Mouse (Mus musculus): Measurements from ENCODE around the gene Insl3. TPM values are rescaled to one million over a fixed set of nuclear protein-coding genes. Genes with fewer than 3 reads are reported as not detected.

Insl3 gene
- polyA plus RNA-seq, 1 experiment from 2014 or later, result 2.4 TPM

DNA sequence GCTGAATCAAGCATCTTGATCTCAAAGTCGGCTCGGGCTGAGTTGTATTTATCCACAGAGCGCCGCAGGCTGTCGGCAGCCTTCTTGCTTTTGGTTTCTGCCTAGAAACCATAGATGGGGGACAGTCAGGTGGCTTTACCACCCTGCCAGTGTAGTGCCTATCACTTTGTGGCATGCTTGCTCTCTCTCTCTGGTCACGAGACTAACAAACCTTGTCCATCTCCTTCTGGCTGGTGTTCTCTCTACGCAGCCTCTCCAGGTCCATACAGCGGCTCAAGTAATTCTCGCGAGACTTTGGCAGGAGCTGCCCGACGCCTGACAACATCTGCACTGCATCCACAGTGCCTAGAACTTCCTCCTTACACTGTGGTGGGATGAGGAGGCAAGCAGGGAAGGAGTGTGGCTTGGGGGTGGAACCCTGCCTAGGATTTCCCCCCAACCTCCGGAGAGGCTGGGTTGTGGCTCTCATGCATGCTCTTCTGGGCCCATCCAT lies 27.6 kb downstream of the Insl3 start:
- Histone ChIP-seq H3K9me3 (ENCODE audit: control insufficient read depth, low read length) (no peaks in the 10 kb centered on the region), H3K36me3 (ENCODE audit: control insufficient read depth, insufficient read depth, low read length) (no peaks in the 10 kb centered on the region)
- 83% methylated on average over 13 of the region's 13 CpGs for WGBS

DNA sequence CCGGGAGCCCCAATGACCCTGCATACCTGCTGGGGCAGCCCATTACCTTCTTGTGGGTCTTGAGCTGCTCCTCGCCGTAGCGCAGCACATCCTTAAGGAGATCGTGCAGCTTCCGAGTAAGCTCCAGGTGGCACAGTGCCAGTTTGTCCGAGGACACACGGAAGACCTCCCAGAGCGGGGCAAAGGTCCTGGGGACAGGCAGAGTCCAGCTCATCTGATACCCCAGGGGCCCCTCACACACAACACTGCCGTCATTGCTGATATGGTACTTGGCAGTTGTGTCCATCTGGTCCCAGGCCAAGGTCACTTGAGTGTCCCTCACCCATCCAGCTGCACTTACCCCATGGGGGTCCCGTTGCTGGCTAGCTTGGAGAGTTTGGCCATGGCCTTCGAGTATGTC lies 28.1 kb downstream of the Insl3 start:
- H3K27me3 ChIP-seq (replicated peaks; ENCODE audit: control insufficient read depth, insufficient read depth, low read length), result no peaks in the 10 kb centered on the region
- H3K9me3 ChIP-seq (ENCODE audit: control insufficient read depth, low read length), result no peaks in the 10 kb centered on the region
- ATAC-seq, result no peak
- H3K4me1 ChIP-seq (ENCODE audit: control insufficient read depth, insufficient read depth, low read length), result no peaks in the 10 kb centered on the region
- whole genome bisulfite sequencing, result 75% methylated on average over 12 of the region's 12 CpGs
- H3K27ac ChIP-seq (ENCODE audit: low read length), result no peak overlapping the region
- no peak overlapping the region for H3K9ac ChIP-seq (ENCODE audit: low read depth, low read length)
- no peak overlapping the region for H3K4me3 ChIP-seq (ENCODE audit: low read length)
- H3K4me2 ChIP-seq (ENCODE audit: low read depth, low read length), result no peak overlapping the region
- no peaks in the 10 kb centered on the region for H3K36me3 ChIP-seq (ENCODE audit: control insufficient read depth, insufficient read depth, low read length)

More for the DNA sequence above, 27.6 kb downstream of the Insl3 start:
- H3K4me3 ChIP-seq (ENCODE audit: low read length), result no peak overlapping the region
- ATAC-seq, result no peak
- H3K9ac ChIP-seq (ENCODE audit: low read depth, low read length), result no peak overlapping the region
- H3K4me1 ChIP-seq (ENCODE audit: control insufficient read depth, insufficient read depth, low read length), result no peaks in the 10 kb centered on the region
- H3K4me2 ChIP-seq (ENCODE audit: low read depth, low read length), result no peak overlapping the region
- no peaks in the 10 kb centered on the region for H3K27me3 ChIP-seq (replicated peaks; ENCODE audit: control insufficient read depth, insufficient read depth, low read length)
- H3K27ac ChIP-seq (ENCODE audit: low read length), result no peak overlapping the region

DNA sequence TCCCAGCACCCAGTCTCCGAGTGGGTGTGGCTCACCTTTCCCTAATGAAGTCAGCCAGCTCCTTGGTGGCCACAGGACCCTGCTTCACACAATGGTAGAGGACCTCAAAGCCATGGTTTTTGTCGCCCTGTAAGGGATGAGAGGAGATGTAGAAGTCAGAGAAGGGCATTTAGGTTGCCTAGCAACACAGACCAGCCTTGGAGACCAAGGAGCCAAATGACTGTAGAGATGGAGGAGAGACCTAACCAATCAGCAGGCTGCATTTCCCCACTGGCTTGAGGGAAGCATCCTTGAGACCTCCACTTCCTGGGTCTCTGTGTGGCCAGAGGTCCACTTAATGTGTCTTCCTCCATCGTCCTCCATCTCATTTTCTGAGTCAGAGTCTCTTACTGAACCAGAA lies 29.2 kb downstream of the Insl3 start:
- no peak for ATAC-seq

DNA sequence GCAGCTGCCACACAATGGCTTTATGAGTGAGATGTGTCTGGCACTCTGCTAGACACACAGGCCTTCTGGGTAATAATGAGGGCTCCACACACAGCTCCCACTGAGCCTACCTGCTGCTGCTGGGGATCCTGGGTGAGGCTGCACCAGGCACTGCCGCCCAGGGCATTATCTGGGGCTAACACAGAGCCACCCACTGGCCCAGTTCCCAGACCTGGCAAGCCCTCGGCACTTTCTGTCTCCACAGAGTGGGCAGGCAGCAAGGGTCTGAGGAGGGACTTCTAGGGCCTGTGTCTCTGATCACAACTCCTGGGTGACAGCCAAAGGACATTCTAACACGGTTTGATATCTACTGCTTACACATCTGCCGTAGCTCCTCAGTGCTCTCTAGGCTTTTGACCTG lies 30.2 kb downstream of the Insl3 start:
- Histone ChIP-seq H3K9ac (ENCODE audit: low read depth, low read length) (no peak overlapping the region), H3K4me1 (ENCODE audit: control insufficient read depth, insufficient read depth, low read length) (no peaks in the 10 kb centered on the region), H3K4me2 (ENCODE audit: low read depth, low read length) (no peak overlapping the region), H3K4me3 (ENCODE audit: low read length) (no peak overlapping the region), H3K27ac (ENCODE audit: low read length) (no peak overlapping the region), H3K27me3 (replicated peaks; ENCODE audit: control insufficient read depth, insufficient read depth, low read length) (no peaks in the 10 kb centered on the region), H3K36me3 (ENCODE audit: control insufficient read depth, insufficient read depth, low read length) (no peaks in the 10 kb centered on the region), H3K9me3 (ENCODE audit: control insufficient read depth, low read length) (no peaks in the 10 kb centered on the region)
- no peak for ATAC-seq
- WGBS, result 67% methylated on average over 4 of the region's 4 CpGs

More for the DNA sequence above, 29.2 kb downstream of the Insl3 start:
- Histone ChIP-seq H3K4me3 (ENCODE audit: low read length) (no peak overlapping the region), H3K36me3 (ENCODE audit: control insufficient read depth, insufficient read depth, low read length) (no peaks in the 10 kb centered on the region), H3K27ac (ENCODE audit: low read length) (no peak overlapping the region), H3K4me2 (ENCODE audit: low read depth, low read length) (no peak overlapping the region), H3K27me3 (replicated peaks; ENCODE audit: control insufficient read depth, insufficient read depth, low read length) (no peaks in the 10 kb centered on the region), H3K9ac (ENCODE audit: low read depth, low read length) (no peak overlapping the region), H3K4me1 (ENCODE audit: control insufficient read depth, insufficient read depth, low read length) (no peaks in the 10 kb centered on the region), H3K9me3 (ENCODE audit: control insufficient read depth, low read length) (no peaks in the 10 kb centered on the region)
- 40% methylated on average over 3 of the region's 3 CpGs for WGBS

DNA sequence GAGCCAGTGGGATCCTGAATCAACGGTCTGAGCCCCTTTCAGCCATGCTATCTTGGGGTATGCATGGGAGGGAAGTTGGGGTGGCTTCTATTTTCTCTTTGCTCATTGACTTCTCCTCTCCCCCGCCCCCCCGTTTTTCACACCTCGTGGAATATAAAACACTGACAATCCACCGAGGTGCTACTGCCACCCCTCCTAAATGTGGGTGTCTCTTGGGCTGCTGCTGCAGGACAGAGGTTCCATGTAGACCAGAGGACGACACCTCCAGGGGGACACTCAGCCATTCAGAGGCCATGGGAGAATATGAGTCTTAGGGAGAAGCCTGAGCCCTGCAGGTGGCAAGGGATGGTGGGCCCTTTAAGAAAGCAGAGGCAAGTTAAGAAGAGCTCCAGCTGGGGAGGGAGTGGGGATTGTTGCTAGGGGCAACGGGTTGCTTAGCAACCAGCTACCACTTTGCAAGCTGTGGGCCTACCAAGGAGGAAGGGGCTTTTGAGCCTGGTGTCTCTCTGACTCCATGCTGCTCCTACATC lies 31.0 kb downstream of the Insl3 start:
- no peaks in the 10 kb centered on the region for H3K27me3 ChIP-seq (replicated peaks; ENCODE audit: control insufficient read depth, insufficient read depth, low read length)
- H3K27ac ChIP-seq (ENCODE audit: low read length), result no peak overlapping the region
- H3K4me3 ChIP-seq (ENCODE audit: low read length), result no peak overlapping the region
- no peak overlapping the region for H3K9ac ChIP-seq (ENCODE audit: low read depth, low read length)
- ATAC-seq, result no peak
- H3K9me3 ChIP-seq (ENCODE audit: control insufficient read depth, low read length), result no peaks in the 10 kb centered on the region
- H3K4me2 ChIP-seq (ENCODE audit: low read depth, low read length), result no peak overlapping the region
- H3K36me3 ChIP-seq (ENCODE audit: control insufficient read depth, insufficient read depth, low read length), result no peaks in the 10 kb centered on the region
- H3K4me1 ChIP-seq (ENCODE audit: control insufficient read depth, insufficient read depth, low read length), result peaks cover 3% of the 10 kb centered on the region; the same call in 1 of the 2 replicates
- 42% methylated on average over 7 of the region's 7 CpGs for WGBS

DNA sequence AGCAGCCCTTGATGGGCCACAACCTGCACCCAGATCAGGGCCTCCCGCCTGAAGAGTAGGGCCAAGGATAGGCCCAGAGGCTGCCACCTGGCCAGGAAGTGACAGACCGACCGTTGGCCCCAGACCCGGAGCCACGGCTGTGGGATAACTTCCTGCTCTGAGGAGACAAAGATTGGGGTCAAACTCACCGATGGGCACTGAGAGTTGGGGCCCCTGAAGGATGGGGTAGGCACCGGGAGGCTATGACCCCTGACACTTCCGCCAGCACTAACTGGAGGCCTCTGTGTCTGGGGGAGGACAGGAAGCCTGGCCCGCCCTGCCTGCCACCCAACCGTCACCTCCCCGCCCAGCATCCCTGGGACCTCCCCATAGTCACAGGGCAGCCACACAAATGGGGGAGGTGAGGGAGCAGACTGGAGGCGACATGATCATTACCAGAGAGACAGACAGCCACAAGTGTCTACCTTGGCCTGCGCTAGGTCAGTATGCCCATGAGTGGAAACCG lies 34.1 kb downstream of the Insl3 start:
- no peaks in the 10 kb centered on the region for H3K36me3 ChIP-seq (ENCODE audit: control insufficient read depth, insufficient read depth, low read length)
- WGBS, result 61% methylated on average over 14 of the region's 14 CpGs

DNA sequence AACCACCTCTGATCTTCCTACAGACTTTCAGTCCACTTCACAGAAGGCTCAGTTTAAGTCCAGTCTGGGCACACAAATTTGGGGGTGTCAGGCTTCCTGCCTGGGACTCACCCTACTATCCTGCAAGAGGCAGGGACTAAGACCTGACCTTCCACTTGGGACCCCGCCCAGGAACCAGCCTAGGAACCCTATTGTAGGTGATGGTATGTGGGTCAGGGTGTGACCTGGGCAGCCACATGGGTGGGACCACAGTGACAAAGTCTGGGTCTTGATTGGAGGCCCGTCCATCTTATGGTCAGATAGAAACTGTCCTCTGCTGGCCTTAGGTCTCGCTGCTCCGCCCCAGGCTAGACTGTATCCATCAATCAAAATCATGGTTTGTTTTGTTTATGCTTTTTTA lies 35.4 kb downstream of the Insl3 start:
- H3K27ac ChIP-seq (ENCODE audit: low read length), result no peak overlapping the region
- 0 out of 2 replicates have a peak, but pooled peaks cover 3% of the 10 kb centered on the region for H3K27me3 ChIP-seq (replicated peaks; ENCODE audit: control insufficient read depth, insufficient read depth, low read length)
- H3K4me1 ChIP-seq (ENCODE audit: control insufficient read depth, insufficient read depth, low read length), result peaks cover 12% of the 10 kb centered on the region
- H3K36me3 ChIP-seq (ENCODE audit: control insufficient read depth, insufficient read depth, low read length), result no peaks in the 10 kb centered on the region
- no peak overlapping the region for H3K9ac ChIP-seq (ENCODE audit: low read depth, low read length)
- no peak overlapping the region for H3K4me3 ChIP-seq (ENCODE audit: low read length)
- no peak overlapping the region for H3K4me2 ChIP-seq (ENCODE audit: low read depth, low read length)
- H3K9me3 ChIP-seq (ENCODE audit: control insufficient read depth, low read length), result no peaks in the 10 kb centered on the region
- ATAC-seq, result no peak
- WGBS, result 59% methylated on average over 4 of the region's 4 CpGs

More for the DNA sequence above, 34.1 kb downstream of the Insl3 start:
- Histone ChIP-seq H3K9ac (ENCODE audit: low read depth, low read length) (no peak overlapping the region), H3K27ac (ENCODE audit: low read length) (no peak overlapping the region), H3K4me2 (ENCODE audit: low read depth, low read length) (no peak overlapping the region), H3K4me3 (ENCODE audit: low read length) (no peak overlapping the region), H3K4me1 (ENCODE audit: control insufficient read depth, insufficient read depth, low read length) (peaks cover 6% of the 10 kb centered on the region; the same call in 1 of the 2 replicates), H3K9me3 (ENCODE audit: control insufficient read depth, low read length) (no peaks in the 10 kb centered on the region), H3K27me3 (replicated peaks; ENCODE audit: control insufficient read depth, insufficient read depth, low read length) (0 out of 2 replicates have a peak, but pooled peaks cover 3% of the 10 kb centered on the region)
- ATAC-seq, result no peak

DNA sequence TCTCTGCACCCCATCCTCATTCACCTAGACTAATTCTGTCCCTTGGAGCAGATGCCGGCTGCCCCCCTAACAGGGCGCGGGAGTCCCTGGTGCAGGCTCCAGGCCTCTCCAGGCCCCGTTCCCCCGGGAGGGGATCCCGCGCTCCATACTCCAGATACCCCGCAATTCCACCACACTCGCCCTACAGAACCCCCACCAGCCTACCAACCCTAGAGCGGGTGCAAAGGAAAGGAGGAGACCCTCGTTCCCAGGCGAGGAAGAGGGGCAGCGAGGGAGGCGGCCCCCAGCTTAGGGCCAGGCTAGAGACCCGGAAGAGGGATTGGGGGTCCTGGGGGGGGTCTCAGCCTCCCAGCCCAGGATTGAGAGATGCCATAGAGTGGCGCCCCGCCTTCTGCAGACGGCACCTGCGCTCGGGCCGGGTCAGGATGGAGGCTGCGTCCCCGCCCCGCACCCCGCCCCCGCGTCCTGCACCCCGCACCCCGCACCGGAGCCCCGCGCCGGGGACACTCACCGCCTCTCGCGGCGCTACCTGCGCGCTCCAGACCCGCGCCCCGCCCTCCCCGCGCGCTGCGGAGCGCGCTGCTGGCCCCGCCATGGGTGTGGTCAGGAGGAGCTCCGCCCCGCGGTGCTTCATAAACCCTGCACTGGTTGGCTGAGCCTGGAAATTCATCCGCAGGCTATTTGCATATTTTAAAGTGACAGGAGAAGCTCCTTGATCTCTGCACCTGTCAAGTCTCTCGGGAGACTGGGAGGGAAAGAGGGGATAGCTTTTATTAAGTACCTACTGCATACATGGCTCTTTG lies 36.3 kb downstream of the Insl3 start, which contains the start of gene Fcho1:
Fcho1 (minus strand) TSS at position 595 of the 803 bp plus-strand sequence.
- no peaks in the 10 kb centered on the region for H3K9me3 ChIP-seq (ENCODE audit: control insufficient read depth, low read length)
- H3K27me3 ChIP-seq (replicated peaks; ENCODE audit: control insufficient read depth, insufficient read depth, low read length), result 0 out of 2 replicates have a peak, but pooled peaks cover 3% of the 10 kb centered on the region
- H3K27ac ChIP-seq (ENCODE audit: low read length), result no peak within 1 kb of the TSS
- ATAC-seq, result peak; percentile 91
- H3K4me3 ChIP-seq (ENCODE audit: low read length), result peak within 1 kb of the TSS; percentile 65
- no peaks in the 10 kb centered on the region for H3K36me3 ChIP-seq (ENCODE audit: control insufficient read depth, insufficient read depth, low read length)
- H3K4me2 ChIP-seq (ENCODE audit: low read depth, low read length), result peak within 1 kb of the TSS; percentile 91
- under 1% methylated on average over 50 of the region's 54 CpGs for WGBS
- H3K9ac ChIP-seq (ENCODE audit: low read depth, low read length), result peak within 1 kb of the TSS; percentile 70
- H3K4me1 ChIP-seq (ENCODE audit: control insufficient read depth, insufficient read depth, low read length), result peaks cover 12% of the 10 kb centered on the region

DNA sequence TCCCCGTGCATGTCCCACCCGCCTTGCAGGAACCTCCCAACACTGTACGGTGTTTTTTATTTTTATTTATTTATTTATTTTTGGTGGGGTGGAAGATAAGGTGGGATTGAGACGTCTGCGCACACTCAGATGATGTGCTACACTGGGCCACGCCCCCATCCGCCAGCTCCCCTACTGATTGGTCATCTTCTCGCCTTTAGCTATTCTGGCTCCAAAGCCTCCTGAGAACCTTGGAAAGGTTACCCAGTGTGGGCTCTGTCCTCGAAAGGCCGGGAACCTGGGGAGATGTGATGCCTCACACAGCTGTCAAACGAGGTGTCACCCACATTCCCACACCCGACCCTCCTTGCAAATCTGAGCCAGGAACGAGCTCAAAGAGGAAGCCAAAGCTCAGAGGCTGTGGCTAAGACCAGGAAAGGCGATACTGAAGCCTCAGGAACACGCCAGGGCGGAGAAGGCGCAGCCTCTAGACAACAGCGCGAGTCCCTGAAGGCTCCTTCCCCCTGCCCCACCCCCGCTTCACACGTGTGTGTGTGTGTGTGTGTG lies 39.3 kb downstream of the Insl3 start:
- H3K9me3 ChIP-seq (ENCODE audit: control insufficient read depth, low read length), result no peaks in the 10 kb centered on the region
- peak overlapping the region; percentile 62 for H3K4me2 ChIP-seq (ENCODE audit: low read depth, low read length)
- H3K27ac ChIP-seq (ENCODE audit: low read length), result no peak overlapping the region
- 0 out of 2 replicates have a peak, but pooled peaks cover 3% of the 10 kb centered on the region for H3K27me3 ChIP-seq (replicated peaks; ENCODE audit: control insufficient read depth, insufficient read depth, low read length)
- peak overlapping the region; percentile 41 for H3K4me3 ChIP-seq (ENCODE audit: low read length)
- no peaks in the 10 kb centered on the region for H3K36me3 ChIP-seq (ENCODE audit: control insufficient read depth, insufficient read depth, low read length)
- peak; percentile 32 for ATAC-seq
- WGBS, result 7% methylated on average over 20 of the region's 21 CpGs
- peaks cover 12% of the 10 kb centered on the region for H3K4me1 ChIP-seq (ENCODE audit: control insufficient read depth, insufficient read depth, low read length)
- H3K9ac ChIP-seq (ENCODE audit: low read depth, low read length), result peak overlapping the region; percentile 59

Data from intestine, embryonic 16.5 days (tissue).